Mouse (Mus musculus): ENCODE data around the gene Stard10.

GRCm38 (mm10) chr7:101329606-101330005, 12.7 kb downstream of the Stard10 start:
- no peak for TF ChIP-seq POLR2A (IDR thresholded peaks at IDR 0.05; ENCODE audit: borderline replicate concordance, extremely low read depth, low read depth, low read length)
- no peak for TF ChIP-seq CTCF (IDR thresholded peaks at IDR 0.05; ENCODE audit: insufficient read depth, low read length)

All from lung, adult 2 months (tissue).